Mouse (Mus musculus): ENCODE results near the gene Gsdma2.

- TF ChIP-seq CTCF (IDR thresholded peaks at IDR 0.05; ENCODE audit: low read depth, low read length) (no peak), GATA1 (IDR thresholded peaks at IDR 0.05; ENCODE audit: borderline replicate concordance, low read length) (no peak), POLR2AphosphoS5 (IDR thresholded peaks at IDR 0.05; ENCODE audit: insufficient replicate concordance, low read depth, low read length) (no peak), TAL1 (conservative IDR thresholded peaks at IDR 0.05; ENCODE audit: low read depth, low read length) (no peak)
Measured at GRCm38 (mm10) chr11:98671284-98671815, 24.8 kb downstream of the Gsdma2 start.
